10 mouse cellular contexts compared by ENCODE assay signal in genomic region chr3:95903753-95904502, GRCm38 (mm10). TPM values are rescaled to one million over a fixed set of nuclear protein-coding genes. Genes with fewer than 3 reads are reported as not detected.
DNase-seq lines count a peak whose midpoint lies in the region; ATAC-seq and TF ChIP-seq lines count a peak whose summit lies in the region.
"Had no signal": no experiment of that assay in that cellular context is flagged by ENCODE, and none has a peak within 500 bp of the region (broad histone marks: within the 10 kb centered on the region; RNA-seq: fewer than 3 reads in every experiment).

No protein-coding gene starts in this region.

- 3% methylated on average over 15 of the region's 15 CpGs for WGBS in lung, embryonic 15.5 days
- WGBS in hindbrain, embryonic 11.5 days, result 2% methylated on average over 15 of the region's 15 CpGs
- whole genome bisulfite sequencing in limb, embryonic 14.5 days, result 3% methylated on average over 13 of the region's 15 CpGs

- peak overlapping the region; percentile 66 for H3K4me2 ChIP-seq in lung, embryonic 15.5 days
- H3K4me2 ChIP-seq in hindbrain, embryonic 11.5 days (replicated peaks; ENCODE audit: low read depth, low read length), result peak overlapping the region; percentile 52
- peak overlapping the region; percentile 89 for H3K4me2 ChIP-seq in limb, embryonic 14.5 days (replicated peaks; ENCODE audit: low read depth, low read length, severe bottlenecking)

- peak overlapping the region; percentile 32 for H3K4me3 ChIP-seq in lung, embryonic 15.5 days
- peak overlapping the region; percentile 32 for H3K4me3 ChIP-seq in hindbrain, embryonic 11.5 days (ENCODE audit: low read depth, low read length)
- H3K4me3 ChIP-seq in limb, embryonic 14.5 days (replicated peaks; ENCODE audit: low read length), result peak overlapping the region; percentile 39

- no peaks in the 10 kb centered on the region for H3K36me3 ChIP-seq in lung, embryonic 15.5 days
- H3K36me3 ChIP-seq in hindbrain, embryonic 11.5 days (ENCODE audit: control insufficient read depth, insufficient read depth, low read length), result no peaks in the 10 kb centered on the region
- peaks cover 4% of the 10 kb centered on the region; the same call in 1 of the 2 replicates for H3K36me3 ChIP-seq in limb, embryonic 14.5 days (ENCODE audit: control insufficient read depth, insufficient read depth, low read length)

- peaks cover 42% of the 10 kb centered on the region for H3K4me1 ChIP-seq in lung, embryonic 15.5 days
- peaks cover 13% of the 10 kb centered on the region for H3K4me1 ChIP-seq in hindbrain, embryonic 11.5 days (replicated peaks; ENCODE audit: control insufficient read depth, insufficient read depth, low read length)
- H3K4me1 ChIP-seq in limb, embryonic 14.5 days (ENCODE audit: control insufficient read depth, insufficient read depth, low read length), result peaks cover 26% of the 10 kb centered on the region

- DNase-seq in lung, postnatal 10 days, result no peak
- peak; percentile 55 for DNase-seq in hindbrain, embryonic 11.5 days (ENCODE audit: low spot score)
- no peak for DNase-seq in limb, embryonic 14.5 days (ENCODE audit: low spot score)
- DNase-seq in retina, postnatal 1 day, result peak; percentile 40
- DNase-seq in right cerebral cortex, postnatal 36 days (ENCODE audit: low spot score in 2 of 2), result no peak
- DNase-seq in left cerebral cortex, adult 8-10 months (ENCODE audit: low spot score in 2 of 2), result no peak
- no peak for DNase-seq in layer of hippocampus, adult 9-10 months (ENCODE audit: low spot score)

- peaks cover 20% of the 10 kb centered on the region for H3K27me3 ChIP-seq in lung, embryonic 15.5 days
- no peaks in the 10 kb centered on the region for H3K27me3 ChIP-seq in hindbrain, embryonic 11.5 days (ENCODE audit: control insufficient read depth, insufficient read depth, low read length)
- no peaks in the 10 kb centered on the region for H3K27me3 ChIP-seq in limb, embryonic 14.5 days (ENCODE audit: control insufficient read depth, insufficient read depth, low read length)

- ATAC-seq in lung, embryonic 15.5 days (ENCODE audit: borderline replicate concordance, extremely low read depth, low FRiP score, low TSS enrichment), result peak; percentile 51; the same call in 1 of the 2 replicates
- no peak for ATAC-seq in hindbrain, embryonic 11.5 days (ENCODE audit: low FRiP score)
- ATAC-seq in limb, embryonic 14.5 days (ENCODE audit: low FRiP score, low read depth), result no peak

- no peaks in the 10 kb centered on the region for H3K9me3 ChIP-seq in lung, embryonic 15.5 days
- no peaks in the 10 kb centered on the region for H3K9me3 ChIP-seq in hindbrain, embryonic 11.5 days (ENCODE audit: control insufficient read depth, low read length)
- H3K9me3 ChIP-seq in limb, embryonic 14.5 days (ENCODE audit: control insufficient read depth, low read length), result no peaks in the 10 kb centered on the region
- H3K9me3 ChIP-seq: G1E had no signal

- H3K27ac ChIP-seq in lung, embryonic 15.5 days, result peak overlapping the region; percentile 53
- peak overlapping the region; percentile 66; the same call in 1 of the 2 replicates for H3K27ac ChIP-seq in hindbrain, embryonic 11.5 days (ENCODE audit: low read depth, low read length)
- H3K27ac ChIP-seq in limb, embryonic 14.5 days (replicated peaks; ENCODE audit: low read depth, low read length), result no peak overlapping the region

- no peak for TF ChIP-seq POLR2A in limb, embryonic 14.5 days (IDR thresholded peaks at IDR 0.05; ENCODE audit: borderline replicate concordance, extremely low read depth, insufficient read depth, insufficient read length)

- H3K9ac ChIP-seq in lung, embryonic 15.5 days, result peak overlapping the region; percentile 38; the same call in 1 of the 2 replicates
- H3K9ac ChIP-seq in hindbrain, embryonic 11.5 days (ENCODE audit: low read depth, low read length), result peak overlapping the region; percentile 65
- peak overlapping the region; percentile 51 for H3K9ac ChIP-seq in limb, embryonic 14.5 days (ENCODE audit: low read depth, low read length, severe bottlenecking)

RNA-seq across cellular contexts. Expression of gene Car14, which starts 0.6 kb away (rescaled TPM):
- polyA plus RNA-seq in lung, embryonic 15.5 days (2015; fragmentation: Nextera tagmentation; extraction: Ambion mirVana), result 11.6 and 11.9 TPM in 2 replicates
- 26.5 and 27.8 TPM in 2 replicates for polyA plus RNA-seq in hindbrain, embryonic 11.5 days (2014; fragmentation: Nextera tagmentation; extraction: Ambion mirVana)
- 11.3 and 14.9 TPM in 2 replicates for polyA plus RNA-seq in limb, embryonic 14.5 days (2012; rRNA removed)
- 11.5 and 16.4 TPM in 2 replicates for polyA plus RNA-seq in limb, embryonic 14.5 days (2014; fragmentation: Nextera tagmentation; extraction: Ambion mirVana)
- 10 to 100 TPM; 12.2 to 20.3 (median 14.2) TPM for total RNA-seq in left cerebral cortex, adult 8-10 months (2022)
- total RNA-seq: hematopoietic stem cell, adult 5-6 weeks had no signal
- polyA plus RNA-seq: G1E had no signal

RNA-seq across cellular contexts. Expression of gene Aph1a, which starts 10.2 kb away (rescaled TPM):
- 37.9 and 47.4 TPM in 2 replicates for polyA plus RNA-seq in lung, embryonic 15.5 days (2015; fragmentation: Nextera tagmentation; extraction: Ambion mirVana)
- polyA plus RNA-seq in hindbrain, embryonic 11.5 days (2014; fragmentation: Nextera tagmentation; extraction: Ambion mirVana), result 28.5 and 34.0 TPM in 2 replicates
- 116 and 150 TPM in 2 replicates for polyA plus RNA-seq in limb, embryonic 14.5 days (2012; rRNA removed)
- polyA plus RNA-seq in limb, embryonic 14.5 days (2014; fragmentation: Nextera tagmentation; extraction: Ambion mirVana), result 35.8 and 36.1 TPM in 2 replicates
- 10 to 100 TPM; 65.4 to 77.7 (median 72.4) TPM for total RNA-seq in left cerebral cortex, adult 8-10 months (2022)

RNA-seq across cellular contexts. Expression of gene BC028528, which starts 12.1 kb away (rescaled TPM):
- 69.8 and 76.9 TPM in 2 replicates for polyA plus RNA-seq in lung, embryonic 15.5 days (2015; fragmentation: Nextera tagmentation; extraction: Ambion mirVana)
- polyA plus RNA-seq in hindbrain, embryonic 11.5 days (2014; fragmentation: Nextera tagmentation; extraction: Ambion mirVana), result 11.0 and 11.2 TPM in 2 replicates
- polyA plus RNA-seq in limb, embryonic 14.5 days (2012; rRNA removed), result 16.6 and 20.6 TPM in 2 replicates
- polyA plus RNA-seq in limb, embryonic 14.5 days (2014; fragmentation: Nextera tagmentation; extraction: Ambion mirVana), result 16.6 and 21.1 TPM in 2 replicates
- 10 to 100 TPM in 1 of 4 experiments, 1 to 10 TPM in 3; 6.0 to 14.9 (median 8.1) TPM for total RNA-seq in left cerebral cortex, adult 8-10 months (2022)
- polyA plus RNA-seq: G1E had no signal

RNA-seq across cellular contexts. Expression of gene Ciart, which starts 21.9 kb away (rescaled TPM):
- polyA plus RNA-seq in lung, embryonic 15.5 days (2015; fragmentation: Nextera tagmentation; extraction: Ambion mirVana), result 4.9 and 5.2 TPM in 2 replicates
- polyA plus RNA-seq in hindbrain, embryonic 11.5 days (2014; fragmentation: Nextera tagmentation; extraction: Ambion mirVana), result 4.7 and 6.5 TPM in 2 replicates
- polyA plus RNA-seq in limb, embryonic 14.5 days (2012; rRNA removed), result 8.4 and 10.9 TPM in 2 replicates
- 4.4 and 5.4 TPM in 2 replicates for polyA plus RNA-seq in limb, embryonic 14.5 days (2014; fragmentation: Nextera tagmentation; extraction: Ambion mirVana)
- 10 to 100 TPM; 27.0 to 55.7 (median 48.4) TPM for total RNA-seq in left cerebral cortex, adult 8-10 months (2022)

RNA-seq across cellular contexts. Expression of gene Anp32e, which starts 25.1 kb away (rescaled TPM):
- polyA plus RNA-seq in lung, embryonic 15.5 days (2015; fragmentation: Nextera tagmentation; extraction: Ambion mirVana), result 222 and 233 TPM in 2 replicates
- 114 and 133 TPM in 2 replicates for polyA plus RNA-seq in hindbrain, embryonic 11.5 days (2014; fragmentation: Nextera tagmentation; extraction: Ambion mirVana)
- polyA plus RNA-seq in limb, embryonic 14.5 days (2012; rRNA removed), result 97.0 and 137 TPM in 2 replicates
- 55.0 and 66.2 TPM in 2 replicates for polyA plus RNA-seq in limb, embryonic 14.5 days (2014; fragmentation: Nextera tagmentation; extraction: Ambion mirVana)
- 100 to 1,000 TPM in 3 of 4 experiments, 10 to 100 TPM in 1; 95.2 to 110 (median 106) TPM for total RNA-seq in left cerebral cortex, adult 8-10 months (2022)

Comparison
In these comparisons a context has a peak if more than half of its experiments do, and no peak if none do; other contexts are left out.
1. DNase-seq: peak in hindbrain, embryonic 11.5 days (single experiment) and retina, postnatal 1 day (single experiment); none in lung, postnatal 10 days (single experiment), limb, embryonic 14.5 days (single experiment), right cerebral cortex, postnatal 36 days (0 of 2), left cerebral cortex, adult 8-10 months (0 of 2) and layer of hippocampus, adult 9-10 months (single experiment).
2. Peak in every context shown above with its lines, with median percentiles within 50 percentile points of each other: H3K4me2 ChIP-seq, H3K4me3 ChIP-seq and H3K9ac ChIP-seq.